Mouse (Mus musculus): ENCODE results near the gene Hfm1.

GRCm38 (mm10) chr5:106814611-106815010 is 111.5 kb downstream of the Hfm1 start:
- TF ChIP-seq CTCF (IDR thresholded peaks at IDR 0.05; ENCODE audit: extremely low read depth, insufficient read depth, insufficient read length, insufficient replicate concordance) (no peak), POLR2A (IDR thresholded peaks at IDR 0.05; ENCODE audit: low read depth, low read length) (no peak)

Data from spleen, adult 2 months (tissue).